Mouse (Mus musculus) embryonic facial prominence, embryonic 15.5 days (tissue): Measurements from ENCODE around the gene Cd44. TPM values are rescaled to one million over a fixed set of nuclear protein-coding genes. Genes with fewer than 3 reads are reported as not detected.

ENCODE experiments used
- ATAC-seq: fragments of 200-750 bp; cut with Nextera tagmentation; 2 replicates; pipeline ENCODE4 v1.8.0; 2017; ENCODE audit warnings: low read depth, moderate TSS enrichment; ENCODE audit not compliant: insufficient number of reproducible peaks, low FRiP score, low TSS enrichment
- H3K27ac ChIP-seq: fragments of 300-500 bp; sonication (generic); replicated peaks from 2 replicates; pipeline ENCODE4 v1.5.1; 2015; ENCODE audit warnings: mild to moderate bottlenecking, inconsistent platforms
- H3K27me3 ChIP-seq: fragments of 300-500 bp; sonication (generic); 2 replicates; pipeline ENCODE4 v1.6.1; 2015; ENCODE audit warnings: inconsistent platforms
- H3K36me3 ChIP-seq: fragments of 300-500 bp; sonication (generic); 2 replicates; pipeline ENCODE4 v1.6.1; 2015; ENCODE audit warnings: mild to moderate bottlenecking, inconsistent platforms
- H3K4me1 ChIP-seq: fragments of 300-500 bp; sonication (generic); 2 replicates; pipeline ENCODE4 v1.6.1; 2015; ENCODE audit warnings: inconsistent platforms
- H3K4me2 ChIP-seq: fragments of 300-500 bp; sonication (generic); replicated peaks from 2 replicates; pipeline ENCODE4 v1.6.1; 2015; ENCODE audit warnings: mild to moderate bottlenecking, inconsistent platforms
- H3K4me3 ChIP-seq: fragments of 300-500 bp; sonication (generic); replicated peaks from 2 replicates; pipeline ENCODE4 v1.5.1; 2015; ENCODE audit warnings: mild to moderate bottlenecking, inconsistent platforms
- H3K9ac ChIP-seq: fragments of 300-500 bp; sonication (generic); 2 replicates; pipeline ENCODE4 v1.6.1; 2015; ENCODE audit warnings: inconsistent platforms
- H3K9me3 ChIP-seq: fragments of 300-500 bp; sonication (generic); replicated peaks from 2 replicates; pipeline ENCODE4 v1.6.1; 2016; ENCODE audit warnings: inconsistent platforms
- WGBS: fragments of 180-500 bp; shearing (Covaris S2); methylation state at CpG from one replicate; pipeline ENCODE4 v1.1.7; 2015; 5-methylcytosine and 5-hydroxymethylcytosine counted together
- polyA plus RNA-seq: library from polyadenylated mRNA; unstranded; fragments of >200 nt; fragmentation: Nextera tagmentation; extraction: Ambion mirVana; gene quantifications from 2 replicates; pipeline ENCODE4 v1.2.1, GENCODE M21; 2015

Cd44 gene
- polyA plus RNA-seq, 1 experiment from 2014 or later, result 56.9 TPM

DNA sequence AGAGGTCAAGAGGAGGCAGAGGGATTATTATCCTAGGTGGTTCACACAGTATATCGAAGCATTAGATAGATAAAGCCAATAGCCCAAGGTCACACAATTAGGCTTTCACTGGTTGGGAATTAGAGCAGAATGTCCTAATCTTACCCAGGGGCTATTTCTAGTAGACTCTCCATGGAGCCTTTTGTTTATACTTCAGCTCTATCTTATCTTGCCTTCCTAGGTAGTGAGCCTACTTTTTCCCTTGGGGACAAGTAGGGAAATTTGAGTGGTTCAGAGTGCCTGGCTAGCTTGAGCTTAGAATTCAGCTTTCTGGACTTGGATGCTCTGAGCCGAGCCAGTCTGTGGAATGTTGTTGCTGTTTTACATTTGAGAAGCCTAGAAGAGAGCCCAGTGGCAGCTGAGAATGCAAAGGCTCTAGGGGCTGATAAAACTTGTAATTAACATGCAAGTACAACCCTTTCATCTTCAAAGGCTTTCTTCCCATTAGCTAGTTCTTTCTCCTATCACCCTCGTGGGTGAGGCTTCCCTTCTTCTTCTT lies 12.7 kb downstream of the Cd44 start:
- H3K27ac ChIP-seq, result no peak overlapping the region
- peaks cover 19% of the 10 kb centered on the region; the same call in 1 of the 2 replicates for H3K4me1 ChIP-seq
- no peaks in the 10 kb centered on the region for H3K27me3 ChIP-seq
- no peaks in the 10 kb centered on the region for H3K9me3 ChIP-seq
- H3K36me3 ChIP-seq, result no peaks in the 10 kb centered on the region
- WGBS, result 24% methylated on average over 3 of the region's 3 CpGs
- H3K4me2 ChIP-seq, result no peak overlapping the region
- H3K4me3 ChIP-seq, result no peak overlapping the region
- ATAC-seq, result no peak
- H3K9ac ChIP-seq, result no peak overlapping the region

DNA sequence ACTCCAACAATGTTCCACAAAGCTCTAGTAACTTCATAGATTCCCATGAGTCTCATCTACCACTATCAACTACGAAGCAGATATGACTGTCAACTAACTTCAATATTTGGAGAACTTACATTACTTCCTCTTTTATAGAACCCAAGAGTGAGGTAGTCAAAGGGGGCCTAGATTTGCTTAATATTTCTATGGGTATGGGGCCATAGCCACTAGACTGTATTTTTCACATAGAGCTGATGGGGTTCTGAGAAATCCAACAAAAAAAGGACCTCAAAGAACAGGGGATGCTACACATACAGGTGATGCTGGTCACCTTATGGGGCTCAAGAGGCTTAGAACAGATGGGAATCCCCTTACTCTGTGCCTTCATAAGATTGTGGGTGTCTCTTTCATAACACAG lies 14.3 kb downstream of the Cd44 start:
- Histone ChIP-seq H3K27ac (no peak overlapping the region), H3K27me3 (no peaks in the 10 kb centered on the region), H3K36me3 (no peaks in the 10 kb centered on the region), H3K9ac (no peak overlapping the region), H3K4me3 (no peak overlapping the region), H3K4me2 (no peak overlapping the region), H3K9me3 (no peaks in the 10 kb centered on the region), H3K4me1 (peaks cover 20% of the 10 kb centered on the region)
- WGBS, result 94% methylated on average over 1 of the region's 1 CpGs
- no peak for ATAC-seq

DNA sequence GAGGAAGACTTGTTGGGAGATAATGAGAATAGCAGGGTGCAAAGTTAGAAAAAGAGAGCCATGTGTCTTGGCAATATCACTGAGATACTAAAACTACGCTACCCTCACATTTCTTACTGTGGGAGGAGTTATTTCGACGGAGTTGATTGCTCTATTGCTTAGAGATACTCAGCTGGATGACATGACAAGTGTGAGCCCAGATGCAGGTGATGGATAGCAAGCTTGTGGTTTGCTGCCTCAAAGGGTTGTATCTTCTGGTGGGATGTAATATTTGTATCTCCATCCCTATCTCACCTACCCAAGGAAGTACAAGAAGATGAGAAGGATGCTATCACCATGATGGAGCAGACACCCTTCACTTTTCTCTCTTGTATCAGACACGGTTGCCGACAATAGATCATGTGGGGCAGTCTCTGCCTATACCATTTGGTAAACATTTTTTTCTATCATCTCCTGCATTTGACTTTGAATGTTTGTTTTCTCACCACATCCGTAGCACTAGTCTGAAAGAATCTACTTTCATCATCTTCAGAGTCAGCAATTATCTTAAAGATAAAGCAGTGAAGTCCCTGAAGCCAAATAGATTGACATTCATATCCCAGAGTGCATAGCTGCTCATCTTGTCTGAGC lies 15.0 kb downstream of the Cd44 start:
- Histone ChIP-seq H3K4me3 (no peak overlapping the region), H3K27ac (no peak overlapping the region), H3K27me3 (no peaks in the 10 kb centered on the region), H3K4me2 (no peak overlapping the region), H3K9me3 (no peaks in the 10 kb centered on the region), H3K4me1 (peaks cover 27% of the 10 kb centered on the region), H3K36me3 (no peaks in the 10 kb centered on the region), H3K9ac (no peak overlapping the region)
- no peak for ATAC-seq
- 83% methylated on average over 6 of the region's 6 CpGs for WGBS

DNA sequence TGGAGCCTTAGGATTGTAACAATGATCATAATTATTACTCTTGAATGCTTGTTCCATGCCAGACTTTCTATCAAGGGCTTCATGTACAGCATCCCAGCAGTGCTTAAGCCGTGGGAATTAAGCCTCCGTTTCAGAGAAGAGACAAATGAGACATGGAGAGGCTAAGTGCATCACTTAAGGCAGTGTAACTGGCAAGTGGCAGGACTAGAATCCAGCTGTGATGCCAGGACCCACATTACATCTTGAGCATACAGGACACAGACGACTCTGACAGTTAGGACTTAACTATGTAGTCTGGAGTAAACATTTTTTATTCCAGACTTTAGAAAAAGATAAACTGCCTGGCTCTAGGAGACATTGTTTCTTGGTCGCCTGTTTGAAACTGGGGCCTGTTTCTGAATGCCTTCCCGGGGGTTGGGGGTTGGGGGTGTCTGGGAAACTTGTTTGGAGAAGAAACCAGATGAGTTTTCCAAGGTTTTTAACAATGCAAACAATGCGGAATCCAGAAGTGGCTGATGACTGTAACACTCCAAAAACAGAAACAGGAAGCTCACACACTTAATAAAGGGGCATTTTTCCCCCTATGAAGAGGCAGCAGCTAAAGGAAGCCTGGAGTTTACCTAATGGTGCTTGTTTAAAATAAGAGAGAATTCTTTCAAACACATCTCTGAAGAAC lies 18.7 kb downstream of the Cd44 start:
- Histone ChIP-seq H3K27me3 (no peaks in the 10 kb centered on the region), H3K36me3 (no peaks in the 10 kb centered on the region), H3K4me2 (no peak overlapping the region), H3K4me1 (peaks cover 31% of the 10 kb centered on the region), H3K4me3 (no peak overlapping the region), H3K9ac (no peak overlapping the region), H3K27ac (peak overlapping the region; percentile 86), H3K9me3 (no peaks in the 10 kb centered on the region)
- WGBS, result 24% methylated on average over 6 of the region's 6 CpGs
- ATAC-seq, result no peak

DNA sequence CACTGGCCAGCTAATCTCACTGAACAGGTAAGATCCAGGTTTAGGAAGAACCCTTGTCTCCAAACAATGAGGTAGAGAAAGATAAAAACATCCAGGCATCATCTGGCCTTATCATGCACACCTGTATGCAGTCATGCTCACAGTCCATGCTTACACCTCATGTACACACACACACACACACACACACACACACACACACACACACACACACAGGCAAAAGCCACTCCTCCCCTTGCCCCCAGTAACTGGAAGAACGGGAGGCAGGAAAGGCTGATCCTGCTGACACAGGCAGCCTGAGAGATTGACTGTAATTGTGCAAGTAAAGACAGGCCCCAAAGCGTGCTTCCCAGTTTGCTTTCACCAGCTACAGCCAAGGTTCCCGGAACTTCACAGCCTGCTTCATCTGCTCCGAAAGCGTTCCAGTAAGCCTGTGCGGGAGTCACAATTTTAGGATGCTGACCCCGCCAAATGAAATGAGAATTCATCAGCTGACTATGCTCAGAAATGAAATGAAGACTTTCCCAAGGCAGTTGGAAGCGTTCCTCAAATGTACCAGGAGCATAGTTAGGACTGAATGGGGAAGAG lies 19.4 kb downstream of the Cd44 start:
- H3K4me2 ChIP-seq, result no peak overlapping the region
- no peaks in the 10 kb centered on the region for H3K36me3 ChIP-seq
- H3K4me3 ChIP-seq, result no peak overlapping the region
- H3K9ac ChIP-seq, result no peak overlapping the region
- peak overlapping the region; percentile 86 for H3K27ac ChIP-seq
- no peak for ATAC-seq
- no peaks in the 10 kb centered on the region for H3K9me3 ChIP-seq
- peaks cover 31% of the 10 kb centered on the region for H3K4me1 ChIP-seq
- WGBS, result 43% methylated on average over 8 of the region's 8 CpGs
- H3K27me3 ChIP-seq, result no peaks in the 10 kb centered on the region

DNA sequence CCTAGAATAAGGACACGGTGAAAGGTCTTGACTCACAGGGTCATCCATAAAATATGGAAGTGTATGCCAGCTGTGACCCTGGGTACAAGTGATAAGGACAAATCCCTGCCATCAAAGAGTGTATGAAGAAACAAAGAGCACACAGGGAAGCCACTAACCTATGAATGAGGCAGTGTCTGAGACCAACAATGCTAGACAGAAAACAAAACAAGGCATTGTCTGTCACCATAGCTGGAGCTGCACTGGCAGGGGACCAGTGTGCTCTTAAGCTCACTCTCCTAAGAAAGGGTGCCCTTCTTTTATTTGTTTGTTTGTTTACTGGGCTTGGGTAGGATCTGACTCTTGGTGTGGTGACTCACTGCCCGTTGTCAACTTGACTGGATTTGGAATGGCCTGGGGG lies 23.0 kb downstream of the Cd44 start:
- Histone ChIP-seq H3K27me3 (no peaks in the 10 kb centered on the region), H3K9ac (no peak overlapping the region), H3K4me2 (no peak overlapping the region), H3K27ac (no peak overlapping the region), H3K4me3 (no peak overlapping the region), H3K4me1 (peaks cover 31% of the 10 kb centered on the region), H3K9me3 (no peaks in the 10 kb centered on the region), H3K36me3 (no peaks in the 10 kb centered on the region)
- 30% methylated on average over 2 of the region's 2 CpGs for WGBS
- no peak for ATAC-seq

DNA sequence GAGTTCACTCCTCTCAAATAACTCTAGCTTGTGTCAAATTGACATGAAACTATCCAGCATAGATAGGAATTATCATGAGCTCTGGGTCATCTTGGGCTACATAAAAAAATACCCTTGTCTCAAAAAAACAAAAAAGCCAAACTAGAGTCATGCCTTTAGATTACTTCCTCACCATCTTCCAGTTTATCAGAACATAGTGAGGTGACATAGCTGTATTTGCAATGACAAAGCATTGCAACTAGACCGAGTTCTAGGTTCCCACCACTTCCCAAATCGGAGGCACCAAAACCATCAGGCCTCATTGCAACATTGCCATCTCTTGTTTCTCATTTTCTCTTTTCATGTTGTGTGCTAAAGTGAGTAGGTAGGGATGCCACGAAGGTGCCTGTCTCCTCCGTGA lies 24.0 kb downstream of the Cd44 start:
- Histone ChIP-seq H3K36me3 (no peaks in the 10 kb centered on the region), H3K9ac (no peak overlapping the region), H3K9me3 (no peaks in the 10 kb centered on the region), H3K4me1 (peaks cover 27% of the 10 kb centered on the region), H3K4me2 (no peak overlapping the region), H3K27me3 (no peaks in the 10 kb centered on the region), H3K4me3 (no peak overlapping the region), H3K27ac (no peak overlapping the region)
- WGBS, result 88% methylated on average over 4 of the region's 4 CpGs
- ATAC-seq, result no peak

DNA sequence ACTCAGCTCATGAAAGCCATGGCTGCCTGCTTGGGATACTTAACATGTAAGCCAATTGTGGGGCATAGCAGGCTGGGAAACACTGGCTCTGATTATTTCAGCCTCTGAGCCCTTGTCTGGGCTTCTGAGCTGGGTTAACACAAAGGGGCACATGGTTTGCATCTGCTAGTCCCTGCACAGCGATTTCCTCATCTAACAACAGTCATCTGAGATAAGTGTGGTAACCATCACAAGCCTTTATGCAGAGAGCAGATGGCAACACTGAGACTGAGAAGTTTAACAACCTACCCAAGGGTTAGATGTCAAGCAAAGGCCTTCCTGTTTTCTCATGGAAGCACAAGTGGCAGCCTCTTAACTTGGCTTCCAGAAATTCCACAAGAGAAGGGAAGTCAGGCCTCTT lies 25.3 kb downstream of the Cd44 start:
- no peak overlapping the region for H3K4me2 ChIP-seq
- H3K9me3 ChIP-seq, result no peaks in the 10 kb centered on the region
- WGBS, result 20% methylated on average over 1 of the region's 1 CpGs
- no peak overlapping the region for H3K27ac ChIP-seq
- H3K27me3 ChIP-seq, result no peaks in the 10 kb centered on the region
- no peak for ATAC-seq
- no peak overlapping the region for H3K9ac ChIP-seq
- H3K4me3 ChIP-seq, result no peak overlapping the region
- no peaks in the 10 kb centered on the region for H3K36me3 ChIP-seq
- H3K4me1 ChIP-seq, result peaks cover 16% of the 10 kb centered on the region

DNA sequence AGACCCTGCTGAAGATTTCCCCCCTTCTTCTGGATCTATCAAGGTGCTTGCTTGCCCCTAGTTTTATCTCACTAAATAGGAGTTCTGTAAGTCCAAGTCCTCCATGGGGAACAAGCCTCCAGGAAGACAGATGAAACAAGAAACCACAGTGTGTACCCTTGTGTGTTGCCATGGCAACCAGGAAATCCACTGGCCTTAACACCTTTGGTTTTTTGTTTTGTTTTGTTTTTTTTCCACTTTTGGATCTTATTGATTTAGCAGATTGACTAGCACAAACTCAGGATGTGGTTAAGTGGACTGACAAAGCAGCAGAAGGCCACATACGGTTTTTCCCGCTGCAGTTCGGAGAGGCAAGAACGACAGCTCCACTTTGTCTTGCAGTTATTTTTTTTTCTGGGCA lies 27.6 kb downstream of the Cd44 start:
- Histone ChIP-seq H3K9ac (no peak overlapping the region), H3K27me3 (no peaks in the 10 kb centered on the region), H3K27ac (no peak overlapping the region), H3K4me2 (no peak overlapping the region), H3K9me3 (no peaks in the 10 kb centered on the region), H3K36me3 (no peaks in the 10 kb centered on the region), H3K4me1 (peaks cover 9% of the 10 kb centered on the region; the same call in 1 of the 2 replicates), H3K4me3 (no peak overlapping the region)
- WGBS, result 40% methylated on average over 4 of the region's 4 CpGs
- no peak for ATAC-seq

DNA sequence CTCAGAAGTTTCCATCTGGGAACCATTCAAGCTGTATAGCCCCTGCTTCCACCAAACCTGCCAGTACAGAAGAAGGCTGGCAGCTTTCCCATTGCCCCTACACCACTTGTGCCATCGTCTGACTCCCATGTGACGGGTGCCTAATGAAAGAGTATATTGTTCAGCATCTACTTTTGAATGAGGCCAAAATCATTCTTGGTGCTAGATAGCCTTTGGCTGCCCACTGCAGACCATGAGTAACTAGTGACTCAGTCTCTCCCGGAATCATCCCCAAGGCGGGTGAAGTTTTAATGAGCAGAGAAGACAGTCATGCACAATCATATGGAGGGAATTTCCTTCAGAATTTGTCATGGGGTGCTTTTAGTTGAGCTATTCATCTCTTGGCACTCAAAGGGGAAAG lies 28.3 kb downstream of the Cd44 start:
- Histone ChIP-seq H3K36me3 (no peaks in the 10 kb centered on the region), H3K9ac (no peak overlapping the region), H3K4me3 (no peak overlapping the region), H3K9me3 (no peaks in the 10 kb centered on the region), H3K4me1 (peaks cover 9% of the 10 kb centered on the region; the same call in 1 of the 2 replicates), H3K27me3 (no peaks in the 10 kb centered on the region), H3K4me2 (no peak overlapping the region), H3K27ac (no peak overlapping the region)
- no peak for ATAC-seq
- 74% methylated on average over 4 of the region's 4 CpGs for WGBS

DNA sequence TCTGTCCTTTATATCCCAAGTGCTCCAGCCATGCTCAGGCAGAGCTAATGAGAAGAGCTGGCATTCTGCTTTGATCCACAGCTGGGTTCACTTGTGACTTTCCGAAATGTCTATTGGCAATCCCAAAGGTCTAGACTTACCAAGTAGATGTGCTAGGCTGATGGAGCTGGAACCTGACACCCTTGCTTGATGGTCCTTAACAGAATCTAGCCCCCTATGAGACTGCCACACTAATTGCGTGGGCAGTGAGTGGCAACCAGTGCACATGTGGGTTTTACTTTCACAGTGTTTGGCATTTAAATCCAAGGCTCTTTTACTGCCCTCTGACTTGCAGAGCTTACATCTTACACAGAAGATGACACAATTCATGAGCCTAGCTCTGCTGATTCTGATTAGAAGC lies 29.0 kb downstream of the Cd44 start:
- 69% methylated on average over 2 of the region's 2 CpGs for whole genome bisulfite sequencing
- no peak for ATAC-seq
- Histone ChIP-seq H3K4me3 (no peak overlapping the region), H3K27ac (no peak overlapping the region), H3K4me1 (peaks cover 12% of the 10 kb centered on the region), H3K9ac (no peak overlapping the region), H3K4me2 (no peak overlapping the region), H3K9me3 (no peaks in the 10 kb centered on the region), H3K36me3 (no peaks in the 10 kb centered on the region), H3K27me3 (no peaks in the 10 kb centered on the region)
